Mouse (Mus musculus): ENCODE measurements at regions not wholly inside any gene's neighbourhood (a gene's known extent, or its start where the extent isn't known, plus 50 kb on each side); places are given as distances from the start of the nearest gene placed in this dataset.

DNA sequence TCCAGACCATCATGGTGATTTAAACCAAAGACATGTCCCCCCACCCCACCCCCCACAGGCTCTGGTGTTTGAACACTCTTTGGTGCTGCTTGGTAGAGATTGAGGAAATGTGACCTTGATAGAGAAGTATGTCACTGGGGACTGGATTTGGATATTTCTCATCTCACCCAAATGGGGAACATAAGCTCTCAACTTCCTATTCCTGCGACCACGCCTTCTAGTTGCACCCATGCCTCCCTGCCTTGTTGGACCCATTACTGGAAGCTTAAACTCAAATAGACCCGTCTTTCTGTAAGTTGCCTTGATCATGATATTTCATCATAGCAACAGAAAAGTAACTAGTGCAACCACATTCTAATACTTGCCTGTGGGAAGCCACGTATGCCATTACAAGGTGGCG, 474.2 kb upstream of the Adgrl2 start:
- no peak for TF ChIP-seq POLR2A (IDR thresholded peaks at IDR 0.05; ENCODE audit: extremely low read depth, insufficient read depth, low read length)
- no peak for TF ChIP-seq CTCF (IDR thresholded peaks at IDR 0.05; ENCODE audit: extremely low read depth, insufficient read depth, low read length)

Measured in cortical plate, adult 2 months (tissue).